Comparison of ENCODE assay signal across 8 mouse cellular contexts in genomic region chr6:125099421-125099971, GRCm38 (mm10). TPM values are rescaled to one million over a fixed set of nuclear protein-coding genes. Genes with fewer than 3 reads are reported as not detected.
A peak's percentile ranks its signal among the peaks of the same experiment; 100 is the strongest.
DNase-seq lines count a peak whose midpoint lies in the region; ATAC-seq and TF ChIP-seq lines count a peak whose summit lies in the region.

No protein-coding gene starts in this region.

- H3K9ac ChIP-seq in forebrain, embryonic 14.5 days (ENCODE audit: low read length), result peak overlapping the region; percentile 96
- peak overlapping the region; percentile 55 for H3K9ac ChIP-seq in hindbrain, postnatal 0 days (replicated peaks; ENCODE audit: low read length)
- peak overlapping the region; percentile 5; the same call in 1 of the 2 replicates for H3K9ac ChIP-seq in lung, embryonic 16.5 days (ENCODE audit: low read length)

- ATAC-seq in activated CD4-positive, CD25-positive, alpha-beta regulatory T cell, adult 4 months, result peak; percentile 53
- peak; percentile 19; the same call in 1 of the 2 replicates for ATAC-seq in forebrain, embryonic 14.5 days
- no peak for ATAC-seq in hindbrain, postnatal 0 days
- ATAC-seq in lung, embryonic 16.5 days (ENCODE audit: low read depth), result no peak

- peaks cover 67% of the 10 kb centered on the region for H3K36me3 ChIP-seq in forebrain, embryonic 14.5 days (ENCODE audit: control insufficient read depth, insufficient read depth, low read length)
- H3K36me3 ChIP-seq in hindbrain, postnatal 0 days (ENCODE audit: insufficient read depth, low read length), result peaks cover 36% of the 10 kb centered on the region
- H3K36me3 ChIP-seq in lung, embryonic 16.5 days (ENCODE audit: control insufficient read depth, insufficient read depth, low read length), result peaks cover 40% of the 10 kb centered on the region

- H3K9me3 ChIP-seq in forebrain, embryonic 14.5 days (replicated peaks; ENCODE audit: control insufficient read depth, low read length), result no peaks in the 10 kb centered on the region
- H3K9me3 ChIP-seq in hindbrain, postnatal 0 days (ENCODE audit: low read length), result no peaks in the 10 kb centered on the region
- no peaks in the 10 kb centered on the region for H3K9me3 ChIP-seq in lung, embryonic 16.5 days (ENCODE audit: control insufficient read depth, low read length)

- 25% methylated on average over 5 of the region's 5 CpGs for WGBS in forebrain, embryonic 14.5 days
- 20% methylated on average over 5 of the region's 5 CpGs for WGBS in hindbrain, postnatal 0 days
- WGBS in lung, embryonic 16.5 days, result 32% methylated on average over 5 of the region's 5 CpGs
- 13% methylated on average over 5 of the region's 5 CpGs for WGBS in olfactory bulb, adult 2 months

- TF ChIP-seq CTCF in hindbrain, postnatal 0 days (IDR thresholded peaks at IDR 0.05; ENCODE audit: low read depth), result no peak
- no peak for TF ChIP-seq CTCF in olfactory bulb, adult 2 months (IDR thresholded peaks at IDR 0.05; ENCODE audit: insufficient read depth, low read depth, low read length)

- H3K4me1 ChIP-seq in forebrain, embryonic 14.5 days (ENCODE audit: control insufficient read depth, insufficient read depth, low read length), result peaks cover 27% of the 10 kb centered on the region
- peaks cover 27% of the 10 kb centered on the region for H3K4me1 ChIP-seq in hindbrain, postnatal 0 days (ENCODE audit: insufficient read depth, low read length)
- peaks cover 30% of the 10 kb centered on the region for H3K4me1 ChIP-seq in lung, embryonic 16.5 days (replicated peaks; ENCODE audit: control insufficient read depth, insufficient read depth, low read length)
- peaks cover 27% of the 10 kb centered on the region for H3K4me1 ChIP-seq in olfactory bulb, adult 2 months (ENCODE audit: control insufficient read depth, insufficient read depth, low read length)

- peak overlapping the region; percentile 98 for H3K4me3 ChIP-seq in forebrain, embryonic 14.5 days (ENCODE audit: low read depth, low read length)
- peak overlapping the region; percentile 17 for H3K4me3 ChIP-seq in hindbrain, postnatal 0 days (ENCODE audit: low read length)
- H3K4me3 ChIP-seq in lung, embryonic 16.5 days (ENCODE audit: low read length), result peak overlapping the region; percentile 90
- H3K4me3 ChIP-seq in olfactory bulb, adult 2 months (ENCODE audit: insufficient read depth, low read depth, low read length), result peak overlapping the region; percentile 11

- DNase-seq in heart, adult 11 months, result peak; percentile 97
- DNase-seq in heart, adult 8-10 months (ENCODE audit: low spot score), result no peak
- peak; percentile 75 for DNase-seq in forebrain, embryonic 14.5 days (ENCODE audit: low spot score)
- DNase-seq in hindbrain, postnatal 0 days (ENCODE audit: low spot score), result peak; percentile 70
- no peak for DNase-seq in right cerebral cortex, postnatal 14 days

- H3K4me2 ChIP-seq in forebrain, embryonic 14.5 days (ENCODE audit: low read length), result peak overlapping the region; percentile 94
- H3K4me2 ChIP-seq in hindbrain, postnatal 0 days (ENCODE audit: low read depth, low read length), result peak overlapping the region; percentile 92
- H3K4me2 ChIP-seq in lung, embryonic 16.5 days (ENCODE audit: low read depth, low read length), result peak overlapping the region; percentile 95

- H3K27ac ChIP-seq in forebrain, embryonic 14.5 days (ENCODE audit: low read depth, low read length), result peak overlapping the region; percentile 87
- H3K27ac ChIP-seq in hindbrain, postnatal 0 days, result peak overlapping the region; percentile 70
- no peak overlapping the region for H3K27ac ChIP-seq in lung, embryonic 16.5 days (ENCODE audit: low read length)
- peak overlapping the region; percentile 73 for H3K27ac ChIP-seq in olfactory bulb, adult 2 months (ENCODE audit: insufficient read depth, low read depth, low read length)

- TF ChIP-seq POLR2A in olfactory bulb, adult 2 months (IDR thresholded peaks at IDR 0.05; ENCODE audit: insufficient read depth, low read depth, low read length), result no peak

- no peaks in the 10 kb centered on the region for H3K27me3 ChIP-seq in forebrain, embryonic 14.5 days (replicated peaks; ENCODE audit: control insufficient read depth, insufficient read depth, low read length)
- no peaks in the 10 kb centered on the region for H3K27me3 ChIP-seq in hindbrain, postnatal 0 days (ENCODE audit: insufficient read depth, low read length)
- no peaks in the 10 kb centered on the region for H3K27me3 ChIP-seq in lung, embryonic 16.5 days (ENCODE audit: control insufficient read depth, insufficient read depth, low read depth, low read length)

RNA-seq across cellular contexts. Expression of gene Chd4, which starts 3.7 kb away (rescaled TPM):
- total RNA-seq in heart, adult 8-10 months (2022), result 100 to 1,000 TPM; 100 to 126 (median 113) TPM
- polyA plus RNA-seq in activated CD4-positive, CD25-positive, alpha-beta regulatory T cell, adult 4 months (2017; shearing (Covaris generic)), result 10 to 100 TPM; 49.4 to 66.6 TPM
- polyA plus RNA-seq in forebrain, embryonic 14.5 days (2014; fragmentation: Nextera tagmentation; extraction: Ambion mirVana), result 61.1 and 66.1 TPM in 2 replicates
- total RNA-seq in hindbrain, postnatal 0 days (2014; rRNA removed), result 101 and 106 TPM in 2 replicates
- 90.2 and 94.7 TPM in 2 replicates for polyA plus RNA-seq in hindbrain, postnatal 0 days (2015; fragmentation: Nextera tagmentation; extraction: Ambion mirVana)
- 58.2 and 59.4 TPM in 2 replicates for polyA plus RNA-seq in lung, embryonic 16.5 days (2015; fragmentation: Nextera tagmentation; extraction: Ambion mirVana)
- polyA plus RNA-seq in olfactory bulb, adult 2 months (2012; ENCODE audit: insufficient read depth, insufficient read length, low replicate concordance, missing spikeins), result 91.6 and 138 TPM in 2 replicates

RNA-seq across cellular contexts. Expression of gene Lpar5, which starts 31.8 kb away (rescaled TPM):
- total RNA-seq in heart, adult 8-10 months (2022), result 1 to 10 TPM in 1 of 4 experiments, not detected in 3; 1.6 TPM
- polyA plus RNA-seq in activated CD4-positive, CD25-positive, alpha-beta regulatory T cell, adult 4 months (2017; shearing (Covaris generic)), result 1 to 10 TPM; 8.6 to 9.5 TPM
- polyA plus RNA-seq in forebrain, embryonic 14.5 days (2014; fragmentation: Nextera tagmentation; extraction: Ambion mirVana), result 0.21 and 0.81 TPM in 2 replicates
- total RNA-seq in hindbrain, postnatal 0 days (2014; rRNA removed), result 0.75 and 1.8 TPM in 2 replicates
- polyA plus RNA-seq in hindbrain, postnatal 0 days (2015; fragmentation: Nextera tagmentation; extraction: Ambion mirVana), result 0.68 and 0.88 TPM in 2 replicates
- polyA plus RNA-seq in lung, embryonic 16.5 days (2015; fragmentation: Nextera tagmentation; extraction: Ambion mirVana), result 0.45 and 0.49 TPM in 2 replicates
- not detected in 2 replicates for polyA plus RNA-seq in olfactory bulb, adult 2 months (2012; ENCODE audit: insufficient read depth, insufficient read length, low replicate concordance, missing spikeins)

RNA-seq across cellular contexts. Expression of gene Nop2, which starts 32.2 kb away (rescaled TPM):
- 10 to 100 TPM; 16.5 to 21.5 (median 20.3) TPM for total RNA-seq in heart, adult 8-10 months (2022)
- polyA plus RNA-seq in activated CD4-positive, CD25-positive, alpha-beta regulatory T cell, adult 4 months (2017; shearing (Covaris generic)), result 10 to 100 TPM; 40.6 to 50.3 TPM
- 46.8 and 52.7 TPM in 2 replicates for polyA plus RNA-seq in forebrain, embryonic 14.5 days (2014; fragmentation: Nextera tagmentation; extraction: Ambion mirVana)
- total RNA-seq in hindbrain, postnatal 0 days (2014; rRNA removed), result 33.9 and 34.2 TPM in 2 replicates
- polyA plus RNA-seq in hindbrain, postnatal 0 days (2015; fragmentation: Nextera tagmentation; extraction: Ambion mirVana), result 37.3 and 38.8 TPM in 2 replicates
- polyA plus RNA-seq in lung, embryonic 16.5 days (2015; fragmentation: Nextera tagmentation; extraction: Ambion mirVana), result 44.5 and 52.5 TPM in 2 replicates
- polyA plus RNA-seq in olfactory bulb, adult 2 months (2012; ENCODE audit: insufficient read depth, insufficient read length, low replicate concordance, missing spikeins), result not detected in 2 replicates

RNA-seq across cellular contexts. Expression of gene Iffo1, which starts 45.5 kb away (rescaled TPM):
- 10 to 100 TPM in 2 of 4 experiments, 1 to 10 TPM in 2; 5.2 to 11.9 (median 9.4) TPM for total RNA-seq in heart, adult 8-10 months (2022)
- polyA plus RNA-seq in activated CD4-positive, CD25-positive, alpha-beta regulatory T cell, adult 4 months (2017; shearing (Covaris generic)), result 10 to 100 TPM in 1 of 2 experiments, 1 to 10 TPM in 1; 6.9 to 13.3 TPM
- 10.8 and 13.4 TPM in 2 replicates for polyA plus RNA-seq in forebrain, embryonic 14.5 days (2014; fragmentation: Nextera tagmentation; extraction: Ambion mirVana)
- total RNA-seq in hindbrain, postnatal 0 days (2014; rRNA removed), result 29.1 and 30.5 TPM in 2 replicates
- polyA plus RNA-seq in hindbrain, postnatal 0 days (2015; fragmentation: Nextera tagmentation; extraction: Ambion mirVana), result 20.3 and 20.6 TPM in 2 replicates
- 5.5 and 7.2 TPM in 2 replicates for polyA plus RNA-seq in lung, embryonic 16.5 days (2015; fragmentation: Nextera tagmentation; extraction: Ambion mirVana)
- polyA plus RNA-seq in olfactory bulb, adult 2 months (2012; ENCODE audit: insufficient read depth, insufficient read length, low replicate concordance, missing spikeins), result not detected in 2 replicates

RNA-seq across cellular contexts. Expression of gene Acrbp, which starts 50.0 kb away (rescaled TPM):
- total RNA-seq in heart, adult 8-10 months (2022), result 1 to 10 TPM; 1.5 to 2.6 (median 2.2) TPM
- 1 to 10 TPM; 8.1 to 9.7 TPM for polyA plus RNA-seq in activated CD4-positive, CD25-positive, alpha-beta regulatory T cell, adult 4 months (2017; shearing (Covaris generic))
- 10.2 and 14.8 TPM in 2 replicates for polyA plus RNA-seq in forebrain, embryonic 14.5 days (2014; fragmentation: Nextera tagmentation; extraction: Ambion mirVana)
- 10.5 and 17.3 TPM in 2 replicates for total RNA-seq in hindbrain, postnatal 0 days (2014; rRNA removed)
- polyA plus RNA-seq in hindbrain, postnatal 0 days (2015; fragmentation: Nextera tagmentation; extraction: Ambion mirVana), result 12.2 and 17.5 TPM in 2 replicates
- 12.9 and 16.4 TPM in 2 replicates for polyA plus RNA-seq in lung, embryonic 16.5 days (2015; fragmentation: Nextera tagmentation; extraction: Ambion mirVana)
- polyA plus RNA-seq in olfactory bulb, adult 2 months (2012; ENCODE audit: insufficient read depth, insufficient read length, low replicate concordance, missing spikeins), result not detected in 2 replicates

Comparison
In these comparisons a context has a peak if more than half of its experiments do, and no peak if none do; other contexts are left out.
1. DNase-seq: peak in heart, adult 11 months (single experiment), forebrain, embryonic 14.5 days (single experiment) and hindbrain, postnatal 0 days (single experiment); none in heart, adult 8-10 months (single experiment) and right cerebral cortex, postnatal 14 days (single experiment).
2. ATAC-seq: peak in activated CD4-positive, CD25-positive, alpha-beta regulatory T cell, adult 4 months (single experiment) and forebrain, embryonic 14.5 days (single experiment); none in hindbrain, postnatal 0 days (single experiment) and lung, embryonic 16.5 days (single experiment).
3. H3K4me3 ChIP-seq: peak in every context shown above with its lines; median percentile 98 in forebrain, embryonic 14.5 days; 90 in lung, embryonic 16.5 days; 17 in hindbrain, postnatal 0 days; 11 in olfactory bulb, adult 2 months.
4. H3K9ac ChIP-seq: peak in every context shown above with its lines; median percentile 96 in forebrain, embryonic 14.5 days; 55 in hindbrain, postnatal 0 days; 5 in lung, embryonic 16.5 days.
5. RNA of gene Nop2, which starts 32.2 kb away (polyA plus RNA-seq): 44.5 to 52.5 TPM in lung, embryonic 16.5 days, 40.6 to 50.3 TPM in activated CD4-positive, CD25-positive, alpha-beta regulatory T cell, adult 4 months, 46.8 to 52.7 TPM in forebrain, embryonic 14.5 days and 37.3 to 38.8 TPM in hindbrain, postnatal 0 days; not detected in olfactory bulb, adult 2 months; every median in the first group is over 10 times any median in the second.
6. Peak in every context shown above with its lines, with median percentiles within 50 percentile points of each other: H3K4me2 ChIP-seq.